In the genomic region with DNA sequence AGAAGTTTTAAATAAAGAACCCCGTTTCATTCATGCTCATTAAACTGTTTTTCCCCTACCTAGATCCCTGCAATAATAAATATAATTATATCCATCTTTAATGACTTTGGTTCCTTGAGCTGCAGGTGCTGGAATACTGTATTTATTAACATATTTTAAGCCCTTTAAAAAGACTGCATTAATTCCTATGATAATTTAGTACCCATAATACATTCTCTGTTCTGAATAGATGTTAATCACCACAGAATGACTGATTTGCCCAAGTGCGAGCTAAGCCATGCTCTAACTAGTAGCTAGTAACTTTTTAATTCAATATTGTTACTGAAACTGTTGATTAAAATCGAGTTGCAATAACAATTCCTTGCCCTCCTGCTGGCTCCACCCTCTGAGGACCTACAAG, we compare ENCODE assay signal across 28 mouse cellular contexts.
"Had no signal": no experiment of that assay in that cellular context is flagged by ENCODE, and none has a peak within 500 bp of the region (broad histone marks: within the 10 kb centered on the region; RNA-seq: fewer than 3 reads in every experiment).

No protein-coding gene starts in this region.

- H3K4me3 ChIP-seq: gastrocnemius, adult 2 months; heart, embryonic 10.5 days; heart, embryonic 12.5 days; hindbrain, embryonic 10.5 days; hindbrain, embryonic 12.5 days; intestine, embryonic 15.5 days; kidney, embryonic 15.5 days; limb, embryonic 13.5 days; limb, embryonic 15.5 days; liver, embryonic 12.5 days had no signal

- H3K4me1 ChIP-seq: heart, embryonic 10.5 days; heart, embryonic 12.5 days; intestine, embryonic 15.5 days; liver, embryonic 12.5 days had no signal

- H3K27ac ChIP-seq: gastrocnemius, adult 2 months; heart, embryonic 10.5 days; hindbrain, embryonic 10.5 days; hindbrain, embryonic 12.5 days; hindbrain, embryonic 14.5 days; intestine, embryonic 15.5 days; kidney, embryonic 15.5 days; kidney, postnatal 0 days; limb, embryonic 13.5 days; limb, embryonic 15.5 days; liver, embryonic 12.5 days; liver, embryonic 14.5 days had no signal

- ATAC-seq: hindbrain, embryonic 16.5 days; inflammation-experienced regulatory T-cells, adult 6 months; intestine, embryonic 15.5 days; intestine, postnatal 0 days; liver, embryonic 12.5 days had no signal

- H3K36me3 ChIP-seq: heart, embryonic 10.5 days; heart, embryonic 12.5 days; hindbrain, embryonic 10.5 days; hindbrain, embryonic 12.5 days; intestine, embryonic 15.5 days; kidney, embryonic 15.5 days; limb, embryonic 13.5 days; limb, embryonic 15.5 days; liver, embryonic 12.5 days had no signal

- H3K27me3 ChIP-seq: heart, embryonic 12.5 days; hindbrain, embryonic 12.5 days; intestine, embryonic 15.5 days; kidney, embryonic 15.5 days; limb, embryonic 13.5 days; limb, embryonic 15.5 days; liver, embryonic 12.5 days had no signal

- H3K9me3 ChIP-seq: heart, embryonic 10.5 days; heart, embryonic 12.5 days; hindbrain, embryonic 10.5 days; hindbrain, embryonic 12.5 days; intestine, embryonic 15.5 days; kidney, embryonic 15.5 days; limb, embryonic 13.5 days; limb, embryonic 15.5 days; liver, embryonic 12.5 days had no signal

- H3K9ac ChIP-seq: heart, embryonic 12.5 days; hindbrain, embryonic 12.5 days; hindbrain, embryonic 14.5 days; intestine, embryonic 15.5 days; kidney, embryonic 15.5 days; limb, embryonic 13.5 days; limb, embryonic 15.5 days; liver, embryonic 12.5 days; liver, embryonic 14.5 days had no signal

- H3K4me2 ChIP-seq: heart, embryonic 12.5 days; hindbrain, embryonic 12.5 days; hindbrain, embryonic 14.5 days; intestine, embryonic 15.5 days; kidney, embryonic 15.5 days; limb, embryonic 13.5 days; limb, embryonic 15.5 days; liver, embryonic 12.5 days had no signal

- DNase-seq: gastrocnemius, adult 2 months; gastrocnemius, postnatal 10 days; gastrocnemius, postnatal 25 days; heart, adult 18-20 months; heart, postnatal 10 days; heart, postnatal 4 days; kidney, adult 18-20 months; kidney, adult 8-10 months; kidney, postnatal 14 days; kidney, postnatal 36 days; layer of hippocampus, adult 9-11 months; layer of hippocampus, postnatal 36 days; left cerebral cortex, postnatal 4 days had no signal
